Mouse (Mus musculus): ENCODE results near the gene Zbtb25. TPM values are rescaled to one million over a fixed set of nuclear protein-coding genes. Genes with fewer than 3 reads are reported as not detected.
A peak's percentile ranks its signal among the peaks of the same experiment; 100 is the strongest.

The Zbtb25 gene
- total RNA-seq, 2 experiments from 2014 or later, result 14.3 to 16.1 TPM

GRCm38 (mm10) chr12:76377726-76378125 lies 8.3 kb upstream of the Zbtb25 start:
- no peak for DNase-seq (ENCODE audit: low spot score in 2 of 2)

- no peak for DNase-seq (ENCODE audit: low spot score in 2 of 2)
These were observed 7.7 kb upstream of the Zbtb25 start for GRCm38 (mm10) chr12:76377059-76377458.

GRCm38 (mm10) chr12:76376649-76377048 lies 7.2 kb upstream of the Zbtb25 start:
- peak in 1 of 2 experiments; percentile 28 for DNase-seq (ENCODE audit: low spot score in 2 of 2)

GRCm38 (mm10) chr12:76375506-76375905 lies 6.1 kb upstream of the Zbtb25 start:
- no peak for DNase-seq (ENCODE audit: low spot score in 2 of 2)

- no peak for DNase-seq (ENCODE audit: low spot score in 2 of 2)
These were observed 5.5 kb upstream of the Zbtb25 start for GRCm38 (mm10) chr12:76374911-76375310.

GRCm38 (mm10) chr12:76373991-76374390 lies 4.6 kb upstream of the Zbtb25 start:
- DNase-seq (ENCODE audit: low spot score in 2 of 2), result no peak

GRCm38 (mm10) chr12:76372881-76373818 lies 3.7 kb upstream of the Zbtb25 start:
- no peak for DNase-seq (ENCODE audit: low spot score in 2 of 2)

GRCm38 (mm10) chr12:76372046-76372445 lies 2.6 kb upstream of the Zbtb25 start:
- no peak for DNase-seq (ENCODE audit: low spot score in 2 of 2)

- DNase-seq (ENCODE audit: low spot score in 2 of 2), result peak; percentile 29 to 61
These were observed 1.6 kb upstream of the Zbtb25 start for GRCm38 (mm10) chr12:76370831-76371571.

- peak; percentile 78 to 85 for DNase-seq (ENCODE audit: low spot score in 2 of 2)
These were observed 802 bp upstream of the Zbtb25 start, which contains the start of gene Zbtb1 for GRCm38 (mm10) chr12:76369978-76370830. TSS of gene Zbtb1 (plus strand) at chr12:76370266.

- peak in 1 of 2 experiments; percentile 49 for DNase-seq (ENCODE audit: low spot score in 2 of 2)
These were observed 604 bp downstream of the Zbtb25 start for GRCm38 (mm10) chr12:76368790-76369205.

- DNase-seq (ENCODE audit: low spot score in 2 of 2), result no peak
These were observed 1.1 kb downstream of the Zbtb25 start for GRCm38 (mm10) chr12:76368201-76368789.

GRCm38 (mm10) chr12:76367096-76367995 lies 2.1 kb downstream of the Zbtb25 start:
- DNase-seq (ENCODE audit: low spot score in 2 of 2), result no peak

- no peak for DNase-seq (ENCODE audit: low spot score in 2 of 2)
These were observed 3.1 kb downstream of the Zbtb25 start for GRCm38 (mm10) chr12:76366276-76366675.

- DNase-seq (ENCODE audit: low spot score in 2 of 2), result no peak
These were observed 7.1 kb downstream of the Zbtb25 start for GRCm38 (mm10) chr12:76362303-76362676.

- no peak for DNase-seq (ENCODE audit: low spot score in 2 of 2)
These were observed 7.7 kb downstream of the Zbtb25 start for GRCm38 (mm10) chr12:76361405-76362302.

GRCm38 (mm10) chr12:76360868-76361267 lies 8.5 kb downstream of the Zbtb25 start:
- no peak for DNase-seq (ENCODE audit: low spot score in 2 of 2)

- DNase-seq (ENCODE audit: low spot score in 2 of 2), result no peak
These were observed 19.7 kb downstream of the Zbtb25 start for GRCm38 (mm10) chr12:76349680-76350220.

Data from layer of hippocampus, adult 18-20 months (tissue).